Mouse (Mus musculus) CH12.LX (cell line): ENCODE measurements around the gene Spg20. TPM values are rescaled to one million over a fixed set of nuclear protein-coding genes. Genes with fewer than 3 reads are reported as not detected.

ENCODE experiments used
- DNase-seq: peaks from one replicate; pipeline ENCODE4 v3.0.0-alpha.2; 2013; ENCODE audit errors: extremely low read depth
- H3K27ac ChIP-seq: 2 replicates; pipeline ENCODE4 v1.5.1; 2012; ENCODE audit warnings: low read depth, mild to moderate bottlenecking, control low read depth, moderate library complexity; ENCODE audit not compliant: insufficient read depth
- H3K27me3 ChIP-seq: replicated peaks from 2 replicates; pipeline ENCODE3; 2012; ENCODE audit warnings: inconsistent platforms
- H3K36me3 ChIP-seq, 2 experiments: replicated peaks in 1 of 2; 2 replicates each; pipeline versions ENCODE3 to v1.6.1; 2012; ENCODE audit warnings: inconsistent platforms in 1 of 2, low read length in 1 of 2, mild to moderate bottlenecking in 1 of 2, mixed read lengths in 1 of 2, moderate library complexity in 1 of 2; ENCODE audit not compliant: control insufficient read depth in 1 of 2, insufficient read depth in 1 of 2
- H3K4me1 ChIP-seq, 2 experiments: 2 replicates each; pipeline ENCODE4 v1.6.1; 2012; ENCODE audit warnings: inconsistent platforms in 1 of 2, moderate library complexity in 1 of 2; ENCODE audit not compliant: insufficient read depth in 2 of 2, control insufficient read depth in 1 of 2
- H3K4me2 ChIP-seq: 2 replicates; pipeline ENCODE4 v1.6.1; 2012; ENCODE audit warnings: low read depth, mild to moderate bottlenecking, control low read depth; ENCODE audit not compliant: poor library complexity, insufficient read depth, severe bottlenecking
- H3K4me3 ChIP-seq, 3 experiments: fragments of 150-350 bp in 1 of 3; sonication (generic) in 1 of 3; replicated peaks in 1 of 3; 2 replicates each; pipeline versions ENCODE3 to v1.5.1; 2011 to 2012; ENCODE audit warnings: low read depth in 2 of 3, low read length in 2 of 3, mild to moderate bottlenecking in 2 of 3, moderate library complexity in 2 of 3, control low read depth in 1 of 3, improper control_type of control experiment in 1 of 3, inconsistent platforms in 1 of 3, mixed read lengths in 1 of 3; ENCODE audit not compliant: poor library complexity in 1 of 3
- H3K79me2 ChIP-seq: replicated peaks from 2 replicates; pipeline ENCODE4 v1.6.1; 2012; ENCODE audit warnings: mild to moderate bottlenecking, moderate library complexity; ENCODE audit not compliant: control insufficient read depth, poor library complexity, insufficient read depth, severe bottlenecking; ENCODE audit errors: extremely low read depth
- H3K9ac ChIP-seq: 2 replicates; pipeline ENCODE4 v1.6.1; 2012; ENCODE audit warnings: low read depth, mild to moderate bottlenecking, control low read depth, moderate library complexity; ENCODE audit not compliant: insufficient read depth
- H3K9me3 ChIP-seq: replicated peaks from 2 replicates; pipeline ENCODE3; 2012; ENCODE audit warnings: low read length, inconsistent platforms, mixed read lengths
- BHLHE40 ChIP-seq: IDR thresholded peaks from 2 replicates; pipeline ENCODE4 v1.6.1; 2011; ENCODE audit warnings: mild to moderate bottlenecking, low read depth, low read length, improper control_type of control experiment
- CHD1 ChIP-seq: IDR thresholded peaks from 2 replicates; pipeline ENCODE4 v1.6.1; 2012; ENCODE audit warnings: low read depth, low read length, improper control_type of control experiment, inconsistent platforms
- CTCF ChIP-seq, 2 experiments: IDR thresholded peaks in 1 of 2; conservative IDR thresholded peaks in 1 of 2; 2 replicates each; pipeline ENCODE4 v1.5.1; 2011 to 2012; ENCODE audit warnings: low read depth in 2 of 2, low read length in 2 of 2, improper control_type of control experiment in 1 of 2, inconsistent platforms in 1 of 2, mild to moderate bottlenecking in 1 of 2, moderate library complexity in 1 of 2
- E2F4 ChIP-seq: IDR thresholded peaks from 2 replicates; pipeline ENCODE4 v1.6.1; 2011; ENCODE audit warnings: low read depth, low read length, improper control_type of control experiment; ENCODE audit not compliant: insufficient replicate concordance
- ELF1 ChIP-seq: IDR thresholded peaks from 2 replicates; pipeline ENCODE4 v1.6.1; 2014; ENCODE audit warnings: low read depth, mild to moderate bottlenecking, inconsistent platforms, low read length, improper control_type of control experiment
- EP300 ChIP-seq: IDR thresholded peaks from 2 replicates; pipeline ENCODE4 v1.6.1; 2011; ENCODE audit warnings: low read length, improper control_type of control experiment
- ETS1 ChIP-seq: conservative IDR thresholded peaks from 2 replicates; pipeline ENCODE4 v1.6.1; 2012; ENCODE audit warnings: low read depth, mild to moderate bottlenecking, inconsistent platforms, low read length, improper control_type of control experiment, moderate library complexity
- GABPA ChIP-seq: IDR thresholded peaks from 2 replicates; pipeline ENCODE4 v1.6.1; 2012; ENCODE audit warnings: low read depth, low read length, improper control_type of control experiment, inconsistent platforms; ENCODE audit not compliant: insufficient replicate concordance
- HCFC1 ChIP-seq: IDR thresholded peaks from 2 replicates; pipeline ENCODE4 v1.6.1; 2012; ENCODE audit warnings: low read depth, mild to moderate bottlenecking, inconsistent platforms, low read length, improper control_type of control experiment
- IRF4 ChIP-seq: IDR thresholded peaks from 2 replicates; pipeline ENCODE4 v1.6.1; 2014; ENCODE audit warnings: low read depth, mild to moderate bottlenecking, inconsistent platforms, low read length, improper control_type of control experiment
- JUN ChIP-seq: IDR thresholded peaks from 2 replicates; pipeline ENCODE4 v1.6.1; 2011; ENCODE audit warnings: low read depth, mild to moderate bottlenecking, low read length, improper control_type of control experiment, moderate library complexity; ENCODE audit not compliant: insufficient read depth
- JUND ChIP-seq: conservative IDR thresholded peaks from 2 replicates; pipeline ENCODE4 v1.6.1; 2011; ENCODE audit warnings: low read depth, low read length, improper control_type of control experiment
- KAT2A ChIP-seq: IDR thresholded peaks from 2 replicates; pipeline ENCODE4 v1.6.1; 2012; ENCODE audit warnings: low read length, improper control_type of control experiment, inconsistent platforms; ENCODE audit not compliant: insufficient replicate concordance
- MAX ChIP-seq: IDR thresholded peaks from 2 replicates; pipeline ENCODE4 v1.6.1; 2011; ENCODE audit warnings: low read length, improper control_type of control experiment
- MAZ ChIP-seq: IDR thresholded peaks from 2 replicates; pipeline ENCODE4 v1.6.1; 2012; ENCODE audit warnings: low read depth, mild to moderate bottlenecking, inconsistent platforms, low read length, improper control_type of control experiment, moderate library complexity
- MYC ChIP-seq: IDR thresholded peaks from 2 replicates; pipeline ENCODE4 v1.6.1; 2011; ENCODE audit warnings: low read depth, mild to moderate bottlenecking, improper control_type of control experiment, low read length
- NELFE ChIP-seq: IDR thresholded peaks from 2 replicates; pipeline ENCODE4 v1.6.1; 2011; ENCODE audit warnings: low read depth, low read length, improper control_type of control experiment
- NRF1 ChIP-seq: IDR thresholded peaks from 2 replicates; pipeline ENCODE4 v1.6.1; 2014; ENCODE audit warnings: low read depth, mild to moderate bottlenecking, inconsistent platforms, low read length, improper control_type of control experiment, moderate library complexity
- PAX5 ChIP-seq: IDR thresholded peaks from 2 replicates; pipeline ENCODE4 v1.6.1; 2012; ENCODE audit warnings: low read length, inconsistent platforms, mixed read lengths
- POLR2A ChIP-seq: IDR thresholded peaks from 2 replicates; pipeline ENCODE4 v1.6.1; 2011; ENCODE audit warnings: low read depth, mild to moderate bottlenecking, improper control_type of control experiment, low read length
- RAD21 ChIP-seq: IDR thresholded peaks from 2 replicates; pipeline ENCODE4 v1.6.1; 2011; ENCODE audit warnings: low read depth, mild to moderate bottlenecking, low read length, improper control_type of control experiment, moderate library complexity
- RCOR1 ChIP-seq: conservative IDR thresholded peaks from 2 replicates; pipeline ENCODE4 v1.6.1; 2012; ENCODE audit warnings: low read depth, mild to moderate bottlenecking, inconsistent platforms, low read length, improper control_type of control experiment
- SIN3A ChIP-seq: IDR thresholded peaks from 2 replicates; pipeline ENCODE4 v1.6.1; 2012; ENCODE audit warnings: low read length, improper control_type of control experiment, inconsistent platforms
- SMC3 ChIP-seq: IDR thresholded peaks from 2 replicates; pipeline ENCODE4 v1.6.1; 2011; ENCODE audit warnings: low read depth, low read length, improper control_type of control experiment
- TBP ChIP-seq: conservative IDR thresholded peaks from 2 replicates; pipeline ENCODE4 v1.6.1; 2011; ENCODE audit warnings: low read depth, low read length, improper control_type of control experiment
- ZC3H11A ChIP-seq: IDR thresholded peaks from 2 replicates; pipeline ENCODE4 v1.6.1; 2012; ENCODE audit warnings: low read depth, mild to moderate bottlenecking, inconsistent platforms, low read length, improper control_type of control experiment
- ZMIZ1 ChIP-seq: IDR thresholded peaks from 2 replicates; pipeline ENCODE4 v1.6.1; 2012; ENCODE audit warnings: low read depth, mild to moderate bottlenecking, inconsistent platforms, low read length, improper control_type of control experiment
- dilution Hi-C: fragments of 300-500 bp; cut with MboI; formaldehyde crosslinking; loops from 2 replicates; pipeline ENCODE4 v1.14.3; 2020; ENCODE audit warnings: low sequenced_read_pairs; ENCODE audit not compliant: extremely low pct_unique_long_range_greater_than_20kb, extremely low pct_ligation_motif_present
- in situ Hi-C: fragments of 300-500 bp; cut with MboI; formaldehyde crosslinking; loops from 3 replicates; pipeline ENCODE4 v1.14.3; 2019; ENCODE audit warnings: low sequenced_read_pairs, low pct_ligation_motif_present, low pct_unique_long_range_greater_than_20kb, mixed read lengths
- polyA plus RNA-seq: library from polyadenylated mRNA; unstranded; fragments of >175 nt; gene quantifications from 2 replicates; pipeline ENCODE4 v1.2.1, GENCODE M21; 2012; ENCODE audit warnings: low read depth; ENCODE audit not compliant: insufficient read length
- total RNA-seq, 2 experiments: library from RNA; depleted of rRNA; stranded (reverse); fragments of 300-350 nt in 1 of 2; fragments of >200 nt in 1 of 2; gene quantifications; 2 replicates each; pipeline ENCODE4 v1.2.3; 2012 to 2014

Spg20 gene
- total and polyA plus RNA-seq, 3 experiments: 31.5 to 43.0 (median 38.2) TPM

- in situ Hi-C loops: loop anchor here (25.0 kb wide), 1 partner anchor 176 kb away; no protein-coding TSS in a partner anchor
- no peaks in the 10 kb centered on the region for H3K79me2 ChIP-seq
- no peak for TF ChIP-seq ETS1
- TF ChIP-seq PAX5: no peak
- no peak for TF ChIP-seq JUND
- TF ChIP-seq CHD1: no peak
- no peak for TF ChIP-seq EP300
- TF ChIP-seq JUN: no peak
- TF ChIP-seq TBP: no peak
- no peak for TF ChIP-seq BHLHE40
- TF ChIP-seq RAD21: no peak
- no peak for TF ChIP-seq ELF1
- no peak for TF ChIP-seq MAX
- no peak for TF ChIP-seq POLR2A
- no peak for TF ChIP-seq HCFC1
- TF ChIP-seq ZC3H11A: no peak
- TF ChIP-seq ZMIZ1: no peak
- TF ChIP-seq MYC: no peak
- no peak for TF ChIP-seq KAT2A
- no peak for TF ChIP-seq NELFE
- TF ChIP-seq, all 38 proteins: peak for 0
- Histone ChIP-seq H3K9ac (no peak overlapping the region), H3K9me3 (no peaks in the 10 kb centered on the region), H3K4me3 (no peak overlapping the region), H3K36me3 (no peaks in the 10 kb centered on the region), H3K27me3 (no peaks in the 10 kb centered on the region), H3K4me2 (no peak overlapping the region), H3K27ac (no peak overlapping the region), H3K4me1 (no peaks in the 10 kb centered on the region)
- DNase-seq: no peak
- dilution Hi-C loops: no loop called here
Observed at GRCm38 (mm10) chr3:55161144-55161543, 49.2 kb downstream of the Spg20 start.

GRCm38 (mm10) chr3:55163510-55163909, 51.6 kb downstream of the Spg20 start:
- no peaks in the 10 kb centered on the region for H3K36me3 ChIP-seq
- dilution Hi-C loops: no loop called here

More at GRCm38 (mm10) chr3:55163510-55163909, 51.6 kb downstream of the Spg20 start:
- H3K4me3 ChIP-seq: no peak overlapping the region
- H3K9me3 ChIP-seq: no peaks in the 10 kb centered on the region
- no peaks in the 10 kb centered on the region for H3K27me3 ChIP-seq
- TF ChIP-seq BHLHE40 (no peak), CHD1 (no peak), PAX5 (no peak), E2F4 (no peak), SMC3 (no peak), RAD21 (no peak), EP300 (no peak), SIN3A (no peak), MAZ (no peak), RCOR1 (no peak), IRF4 (no peak), CTCF (conservative IDR thresholded peaks at IDR 0.05 in 1 of 2, IDR thresholded peaks at IDR 0.05 in 1 of 2; ENCODE audit: low read depth in 2 of 2, low read length in 2 of 2) (no peak), GABPA (no peak), NRF1 (no peak)
- DNase-seq: no peak
- H3K4me1 ChIP-seq: no peaks in the 10 kb centered on the region
- H3K4me2 ChIP-seq: no peak overlapping the region
- H3K27ac ChIP-seq: no peak overlapping the region
- in situ Hi-C loops: loop anchor here (25.0 kb wide), 1 partner anchor 174 kb away; no protein-coding TSS in a partner anchor
- no peaks in the 10 kb centered on the region for H3K79me2 ChIP-seq
- H3K9ac ChIP-seq: no peak overlapping the region
